Mouse (Mus musculus): Measurements from ENCODE around the gene Acsm3.

Gene Acsm3

DNA sequence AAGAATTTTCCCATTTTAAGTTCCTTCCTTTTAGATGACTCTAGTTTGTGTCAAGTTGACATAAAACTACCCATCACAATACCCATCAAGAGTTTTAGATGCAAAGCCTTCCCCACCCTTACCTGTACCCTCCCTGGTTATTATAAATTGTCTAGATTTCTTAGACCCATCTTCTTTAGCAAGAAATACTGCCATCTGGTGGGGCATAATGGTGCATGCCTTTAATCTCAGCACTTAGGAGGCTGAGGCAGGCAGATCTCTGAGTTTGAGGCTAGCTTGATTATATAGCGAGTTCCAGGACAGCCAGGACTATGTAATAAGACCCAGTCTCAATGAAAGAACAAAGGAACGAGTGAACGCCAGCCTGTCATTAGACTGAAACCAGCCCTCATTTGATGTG is 39.8 kb downstream of the Acsm3 start:
- DNase-seq: no peak

GRCm38 (mm10) chr7:119800991-119801390 is 40.3 kb downstream of the Acsm3 start:
- DNase-seq: no peak

DNA sequence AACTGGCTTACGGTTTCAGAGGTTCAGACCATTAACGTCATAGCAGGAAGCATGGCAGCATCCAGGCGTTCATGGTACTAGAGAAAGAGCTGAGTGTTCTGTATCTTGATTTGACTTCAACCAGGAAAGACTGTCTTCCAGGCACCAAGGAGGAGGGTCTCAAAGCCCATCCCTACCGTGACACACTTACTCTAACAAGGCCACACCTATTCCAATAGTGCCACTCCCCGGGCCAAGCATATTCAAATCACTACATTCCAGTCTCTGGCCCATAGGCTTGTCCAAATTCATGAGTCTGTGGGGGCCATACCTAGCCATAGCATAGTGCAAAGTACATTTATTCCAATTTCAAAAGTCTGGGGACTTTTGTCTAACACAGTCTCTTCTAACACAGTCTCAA is 46.7 kb downstream of the Acsm3 start:
- no peak for DNase-seq

DNA sequence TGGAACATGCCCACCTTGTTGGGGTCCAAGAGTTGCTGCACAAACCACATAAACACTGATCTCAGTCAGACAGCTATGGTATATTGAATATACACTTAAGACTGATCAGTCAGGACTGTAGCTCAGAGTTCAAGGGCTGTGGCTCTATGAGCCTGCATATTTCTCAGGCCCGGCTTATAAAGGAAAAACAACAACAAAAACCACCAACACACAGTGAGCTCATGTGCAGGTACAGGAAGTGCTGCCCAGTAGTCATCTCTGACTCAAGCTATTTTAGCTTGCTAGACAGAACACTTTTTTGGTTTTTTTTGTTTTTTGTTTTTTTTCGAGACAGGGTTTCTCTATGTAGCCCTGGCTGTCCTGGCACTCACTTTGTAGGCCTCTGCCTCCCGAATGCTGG is 48.0 kb downstream of the Acsm3 start:
- no peak for DNase-seq

DNA sequence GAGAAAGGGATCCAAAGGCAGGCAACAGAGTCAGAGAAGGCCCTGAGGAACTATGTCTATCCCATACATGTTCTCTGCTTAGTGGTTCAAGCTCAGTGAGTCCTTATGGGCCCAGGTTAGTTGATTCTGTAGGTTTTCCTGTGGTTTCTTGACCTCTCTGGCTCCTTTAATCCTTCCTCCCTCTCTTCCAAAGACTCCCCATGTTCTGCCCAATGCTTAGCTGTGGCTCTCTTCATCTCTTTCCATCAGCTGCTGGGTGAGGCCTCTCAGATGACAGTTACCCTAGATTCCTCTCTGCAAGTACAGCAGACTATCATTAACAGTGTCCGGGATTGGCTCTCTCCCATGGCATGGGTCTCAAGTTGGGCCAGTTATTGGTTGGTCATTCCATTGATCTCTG is 74.6 kb downstream of the Acsm3 start:
- no peak for DNase-seq

DNA sequence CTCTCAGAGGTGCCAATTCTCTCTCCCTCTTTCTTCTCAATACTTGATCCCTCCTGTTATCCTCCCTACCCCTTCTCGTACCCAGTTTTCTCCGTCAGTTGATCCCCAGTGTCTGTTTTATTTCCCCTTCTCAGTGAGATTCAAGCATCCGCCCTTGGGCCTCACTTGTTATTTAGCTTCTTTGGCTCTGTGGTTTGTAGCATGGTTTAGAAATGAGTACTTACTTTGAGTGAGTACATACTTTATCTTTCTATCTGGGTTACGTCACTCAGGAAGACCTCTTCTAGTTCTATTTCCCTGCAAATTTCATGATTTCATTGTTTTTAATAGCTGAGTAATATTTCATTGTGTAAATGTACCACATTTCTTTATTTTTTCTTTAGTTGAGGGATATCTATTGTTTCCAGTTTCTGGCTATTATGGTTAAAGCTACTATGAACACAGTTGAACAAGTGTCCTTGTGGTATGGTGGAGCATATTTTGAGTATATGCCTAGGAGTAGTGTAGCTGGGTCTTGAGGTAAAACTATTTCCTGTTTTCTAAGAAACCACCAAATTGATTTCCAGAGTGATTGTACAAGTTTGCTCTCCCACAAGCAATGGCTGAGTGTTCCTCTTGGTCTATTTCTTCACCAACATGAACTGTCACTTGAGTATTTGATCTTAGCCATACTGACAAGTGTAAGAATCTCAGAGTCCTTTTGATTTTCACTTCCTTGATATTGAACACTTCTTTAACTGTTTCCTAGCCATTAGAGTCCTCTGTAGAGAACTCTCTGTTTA is 75.5 kb downstream of the Acsm3 start:
- no peak for DNase-seq
